Mouse (Mus musculus): ENCODE measurements around the gene Trpm8. TPM values are rescaled to one million over a fixed set of nuclear protein-coding genes. Genes with fewer than 3 reads are reported as not detected.

The Trpm8 gene
- polyA plus RNA-seq, 1 experiment = 0.02 TPM

- Histone ChIP-seq H3K79me2 (ENCODE audit: control insufficient read depth, insufficient read depth) (no peaks in the 10 kb centered on the region), H3K27me3 (ENCODE audit: control insufficient read depth, insufficient read depth, insufficient read length) (peaks cover 5% of the 10 kb centered on the region), H3ac (ENCODE audit: control insufficient read depth, insufficient read length) (no peak overlapping the region), H3K36me3 (ENCODE audit: control insufficient read depth, insufficient read depth) (no peaks in the 10 kb centered on the region), H3K4me2 (ENCODE audit: low read depth) (no peak overlapping the region), H3K4me3 (no peak overlapping the region)
- TF ChIP-seq MYOG (IDR thresholded peaks at IDR 0.05; ENCODE audit: control insufficient read depth in 1 of 3, insufficient read depth in 1 of 3, insufficient read length in 2 of 3, low read depth in 2 of 3) (no peak), REST (IDR thresholded peaks at IDR 0.05; ENCODE audit: insufficient read depth, insufficient read length) (no peak)
Observed at GRCm38 (mm10) chr1:88290511-88290910, 13.1 kb downstream of the Trpm8 start.

- no peak overlapping the region for H3K4me3 ChIP-seq
- H3K4me2 ChIP-seq (ENCODE audit: low read depth) = no peak overlapping the region
- no peaks in the 10 kb centered on the region for H3K79me2 ChIP-seq (ENCODE audit: control insufficient read depth, insufficient read depth)
- H3K27me3 ChIP-seq (ENCODE audit: control insufficient read depth, insufficient read depth, insufficient read length) = peaks cover 5% of the 10 kb centered on the region
- H3ac ChIP-seq (ENCODE audit: control insufficient read depth, insufficient read length) = no peak overlapping the region
- no peaks in the 10 kb centered on the region for H3K36me3 ChIP-seq (ENCODE audit: control insufficient read depth, insufficient read depth)
- TF ChIP-seq TCF3 (IDR thresholded peaks at IDR 0.05; ENCODE audit: insufficient read length, low read depth) (no peak), TCF12 (IDR thresholded peaks at IDR 0.05; ENCODE audit: insufficient read depth, poor library complexity, severe bottlenecking) (no peak), POLR2AphosphoS2 (IDR thresholded peaks at IDR 0.05; ENCODE audit: insufficient read length, low read depth) (no peak), MYOG (IDR thresholded peaks at IDR 0.05; ENCODE audit: control insufficient read depth in 1 of 3, insufficient read depth in 1 of 3, insufficient read length in 2 of 3, low read depth in 2 of 3) (no peak), SRF (IDR thresholded peaks at IDR 0.05; ENCODE audit: control insufficient read depth, insufficient read length, low read depth) (no peak), MAX (IDR thresholded peaks at IDR 0.05; ENCODE audit: low read depth) (no peak), USF1 (IDR thresholded peaks at IDR 0.05; ENCODE audit: low read depth) (no peak), MYOD1 (IDR thresholded peaks at IDR 0.05; ENCODE audit: control insufficient read depth in 1 of 3, insufficient read length in 2 of 3, low read depth in 2 of 3) (no peak), E2F4 (IDR thresholded peaks at IDR 0.05; ENCODE audit: insufficient read depth) (no peak), POLR2A (IDR thresholded peaks at IDR 0.05; ENCODE audit: insufficient read length, low read depth) (no peak), CEBPB (IDR thresholded peaks at IDR 0.05; ENCODE audit: insufficient read depth, poor library complexity, severe bottlenecking) (no peak), REST (IDR thresholded peaks at IDR 0.05; ENCODE audit: insufficient read depth, insufficient read length) (no peak)
Observed at GRCm38 (mm10) chr1:88291409-88292005, 14.0 kb downstream of the Trpm8 start.

- no peaks in the 10 kb centered on the region for H3K36me3 ChIP-seq (ENCODE audit: control insufficient read depth, insufficient read depth)
- no peak overlapping the region for H3K4me2 ChIP-seq (ENCODE audit: low read depth)
- no peak overlapping the region for H3K4me3 ChIP-seq
- H3ac ChIP-seq (ENCODE audit: control insufficient read depth, insufficient read length) = no peak overlapping the region
- H3K79me2 ChIP-seq (ENCODE audit: control insufficient read depth, insufficient read depth) = no peaks in the 10 kb centered on the region
- peaks cover 5% of the 10 kb centered on the region for H3K27me3 ChIP-seq (ENCODE audit: control insufficient read depth, insufficient read depth, insufficient read length)
- TF ChIP-seq USF1 (IDR thresholded peaks at IDR 0.05; ENCODE audit: low read depth) (no peak), TCF12 (IDR thresholded peaks at IDR 0.05; ENCODE audit: insufficient read depth, poor library complexity, severe bottlenecking) (no peak), MAX (IDR thresholded peaks at IDR 0.05; ENCODE audit: low read depth) (no peak), REST (IDR thresholded peaks at IDR 0.05; ENCODE audit: insufficient read depth, insufficient read length) (no peak), E2F4 (IDR thresholded peaks at IDR 0.05; ENCODE audit: insufficient read depth) (no peak), MYOD1 (IDR thresholded peaks at IDR 0.05; ENCODE audit: control insufficient read depth in 1 of 3, insufficient read length in 2 of 3, low read depth in 2 of 3) (no peak), SRF (IDR thresholded peaks at IDR 0.05; ENCODE audit: control insufficient read depth, insufficient read length, low read depth) (no peak)
Observed at GRCm38 (mm10) chr1:88292057-88292456, 14.6 kb downstream of the Trpm8 start.

- Histone ChIP-seq H3K4me3 (no peak overlapping the region), H3K4me2 (ENCODE audit: low read depth) (no peak overlapping the region), H3ac (ENCODE audit: control insufficient read depth, insufficient read length) (no peak overlapping the region), H3K27me3 (ENCODE audit: control insufficient read depth, insufficient read depth, insufficient read length) (peaks cover 5% of the 10 kb centered on the region), H3K36me3 (ENCODE audit: control insufficient read depth, insufficient read depth) (no peaks in the 10 kb centered on the region), H3K79me2 (ENCODE audit: control insufficient read depth, insufficient read depth) (no peaks in the 10 kb centered on the region)
- TF ChIP-seq TCF3 (IDR thresholded peaks at IDR 0.05; ENCODE audit: insufficient read length, low read depth) = no peak
- no peak for TF ChIP-seq USF1 (IDR thresholded peaks at IDR 0.05; ENCODE audit: low read depth)
- TF ChIP-seq POLR2A (IDR thresholded peaks at IDR 0.05; ENCODE audit: insufficient read length, low read depth) = no peak
Observed at GRCm38 (mm10) chr1:88294650-88295049, 17.2 kb downstream of the Trpm8 start.

- H3K36me3 ChIP-seq (ENCODE audit: control insufficient read depth, insufficient read depth) = no peaks in the 10 kb centered on the region
- no peak overlapping the region for H3ac ChIP-seq (ENCODE audit: control insufficient read depth, insufficient read length)
- no peak for TF ChIP-seq E2F4 (IDR thresholded peaks at IDR 0.05; ENCODE audit: insufficient read depth)
- H3K79me2 ChIP-seq (ENCODE audit: control insufficient read depth, insufficient read depth) = no peaks in the 10 kb centered on the region
- no peak overlapping the region for H3K4me3 ChIP-seq
- H3K4me2 ChIP-seq (ENCODE audit: low read depth) = no peak overlapping the region
- peaks cover 5% of the 10 kb centered on the region for H3K27me3 ChIP-seq (ENCODE audit: control insufficient read depth, insufficient read depth, insufficient read length)
Observed at GRCm38 (mm10) chr1:88296171-88296920, 18.9 kb downstream of the Trpm8 start.
